18 mouse cellular contexts compared by ENCODE assay signal in genomic region chr12:16898221-16898620, GRCm38 (mm10). TPM values are rescaled to one million over a fixed set of nuclear protein-coding genes. Genes with fewer than 3 reads are reported as not detected.
DNase-seq lines count a peak whose midpoint lies in the region; ATAC-seq lines count a peak whose summit lies in the region.
"Had no signal": no experiment of that assay in that cellular context is flagged by ENCODE, and none has a peak within 500 bp of the region (broad histone marks: within the 10 kb centered on the region; RNA-seq: fewer than 3 reads in every experiment).

No protein-coding gene starts in this region.

- 45% methylated on average over 2 of the region's 2 CpGs for WGBS in heart, embryonic 13.5 days

- H3K27me3 ChIP-seq in heart, embryonic 13.5 days (replicated peaks) = no peaks in the 10 kb centered on the region
- no peaks in the 10 kb centered on the region for H3K27me3 ChIP-seq in megakaryocyte, embryonic 14.5 days (replicated peaks)
- H3K27me3 ChIP-seq: limb, embryonic 13.5 days; midbrain, embryonic 13.5 days; neural tube, embryonic 13.5 days had no signal

- DNase-seq in cerebellum, adult 9-10 months = peak; percentile 52
- no peak for DNase-seq in cerebellum, adult 18-20 months
- no peak for DNase-seq in heart, postnatal 25 days (ENCODE audit: low spot score)
- no peak for DNase-seq in lung, postnatal 25 days (ENCODE audit: low spot score)
- DNase-seq: adrenal gland, postnatal 36 days; kidney, adult 11 months; lung, embryonic 14.5 days; lung, postnatal 4 days; right cerebral cortex, adult 18-20 months; thymus, postnatal 14 days had no signal

- H3K9me3 ChIP-seq in heart, embryonic 13.5 days = no peaks in the 10 kb centered on the region
- H3K9me3 ChIP-seq in megakaryocyte, embryonic 14.5 days = no peaks in the 10 kb centered on the region
- H3K9me3 ChIP-seq: limb, embryonic 13.5 days; midbrain, embryonic 13.5 days; neural tube, embryonic 13.5 days had no signal

- peak overlapping the region; percentile 40; the same call in 1 of the 2 replicates for H3K4me2 ChIP-seq in heart, embryonic 13.5 days
- H3K4me2 ChIP-seq: limb, embryonic 13.5 days; lung, embryonic 14.5 days; midbrain, embryonic 13.5 days; neural tube, embryonic 13.5 days had no signal

- no peak overlapping the region for H3K9ac ChIP-seq in heart, embryonic 13.5 days
- H3K9ac ChIP-seq: limb, embryonic 13.5 days; lung, embryonic 14.5 days; midbrain, embryonic 13.5 days; neural tube, embryonic 13.5 days had no signal

- peaks cover 54% of the 10 kb centered on the region for H3K4me1 ChIP-seq in heart, embryonic 13.5 days
- peaks cover 60% of the 10 kb centered on the region for H3K4me1 ChIP-seq in megakaryocyte, embryonic 14.5 days

- no peaks in the 10 kb centered on the region for H3K36me3 ChIP-seq in heart, embryonic 13.5 days
- H3K36me3 ChIP-seq in megakaryocyte, embryonic 14.5 days (replicated peaks; ENCODE audit: low read length) = no peaks in the 10 kb centered on the region
- H3K36me3 ChIP-seq: limb, embryonic 13.5 days; midbrain, embryonic 13.5 days; neural tube, embryonic 13.5 days had no signal

- H3K27ac ChIP-seq in heart, embryonic 13.5 days (replicated peaks) = peak overlapping the region; percentile 15; the same call in 1 of the 2 replicates
- H3K27ac ChIP-seq: limb, embryonic 13.5 days; midbrain, embryonic 13.5 days; neural tube, embryonic 13.5 days had no signal

- intact Hi-C loops in heart, postnatal 25 days (cut with DNase I) = loop anchor here (5.0 kb wide), 1 partner anchor 34 kb away; no protein-coding TSS in a partner anchor

- peak overlapping the region; percentile 4; the same call in 1 of the 2 replicates for H3K4me3 ChIP-seq in heart, embryonic 13.5 days
- peak overlapping the region; percentile 96 for H3K4me3 ChIP-seq in megakaryocyte, embryonic 14.5 days (replicated peaks)
- H3K4me3 ChIP-seq: limb, embryonic 13.5 days; midbrain, embryonic 13.5 days; neural tube, embryonic 13.5 days had no signal

- ATAC-seq in heart, embryonic 13.5 days (ENCODE audit: extremely low read depth, insufficient number of reproducible peaks, low FRiP score, low TSS enrichment) = no peak
- no peak for ATAC-seq in megakaryocyte, adult 5-6 weeks (ENCODE audit: poor library complexity, severe bottlenecking)
- ATAC-seq: CD4-positive, CD25-positive, alpha-beta regulatory T cell, adult 4 months; forebrain, embryonic 16.5 days; midbrain, embryonic 13.5 days had no signal

RNA-seq across cellular contexts. Expression of gene Rock2, which starts 3.5 kb away (rescaled TPM):
- polyA plus RNA-seq in heart, embryonic 13.5 days (2015; fragmentation: Nextera tagmentation; extraction: Ambion mirVana) = 15.6 and 16.1 TPM in 2 replicates
- 10 to 100 TPM; 72.8 to 84.7 TPM for total RNA-seq in heart, postnatal 25 days (2021)
- polyA plus RNA-seq in megakaryocyte, embryonic 14.5 days (2012; ENCODE audit: insufficient read depth, low replicate concordance) = 0.97 and 1.0 TPM in 2 replicates
- total RNA-seq in megakaryocyte, adult 5-6 weeks (2015) = 53.0 and 63.4 TPM in 2 replicates
- total RNA-seq in megakaryocyte, adult 5-6 weeks (2017) = 65.0 and 75.9 TPM in 2 replicates
